9 mouse cellular contexts compared by ENCODE assay signal in genomic region chr11:17663893-17664292, GRCm38 (mm10).
DNase-seq lines count a peak whose midpoint lies in the region; ATAC-seq and TF ChIP-seq lines count a peak whose summit lies in the region.
"Had no signal": no experiment of that assay in that cellular context is flagged by ENCODE, and none has a peak within 500 bp of the region (broad histone marks: within the 10 kb centered on the region; RNA-seq: fewer than 3 reads in every experiment).

No protein-coding gene starts in this region.

- H3K36me3 ChIP-seq in forebrain, embryonic 13.5 days (ENCODE audit: poor library complexity, severe bottlenecking) = no peaks in the 10 kb centered on the region
- H3K36me3 ChIP-seq in forebrain, embryonic 11.5 days (ENCODE audit: control insufficient read depth, insufficient read depth, low read length) = no peaks in the 10 kb centered on the region
- H3K36me3 ChIP-seq in liver, postnatal 0 days (replicated peaks; ENCODE audit: insufficient read depth, low read length) = no peaks in the 10 kb centered on the region

- no peak overlapping the region for H3K4me2 ChIP-seq in forebrain, embryonic 13.5 days
- H3K4me2 ChIP-seq in forebrain, embryonic 11.5 days (ENCODE audit: low read depth, low read length, severe bottlenecking) = no peak overlapping the region
- H3K4me2 ChIP-seq in liver, postnatal 0 days (ENCODE audit: low read depth, low read length) = no peak overlapping the region

- no peak overlapping the region for H3K9ac ChIP-seq in forebrain, embryonic 13.5 days
- H3K9ac ChIP-seq in forebrain, embryonic 11.5 days (ENCODE audit: low read length) = no peak overlapping the region
- no peak overlapping the region for H3K9ac ChIP-seq in liver, postnatal 0 days (replicated peaks)

- intact Hi-C loops in heart, postnatal 25 days (cut with DNase I) = no loop called here

- H3K9me3 ChIP-seq in forebrain, embryonic 13.5 days (replicated peaks) = no peaks in the 10 kb centered on the region
- no peaks in the 10 kb centered on the region for H3K9me3 ChIP-seq in forebrain, embryonic 11.5 days (ENCODE audit: control insufficient read depth, low read length)
- no peaks in the 10 kb centered on the region for H3K9me3 ChIP-seq in liver, postnatal 0 days (ENCODE audit: low read length)

- 53% methylated on average over 5 of the region's 5 CpGs for WGBS in forebrain, embryonic 13.5 days
- WGBS in forebrain, embryonic 11.5 days = 83% methylated on average over 5 of the region's 5 CpGs
- WGBS in liver, postnatal 0 days (ENCODE audit: insufficient replicate concordance) = 78% methylated on average over 5 of the region's 5 CpGs

- H3K4me1 ChIP-seq in forebrain, embryonic 13.5 days = peaks cover 26% of the 10 kb centered on the region
- H3K4me1 ChIP-seq in forebrain, embryonic 11.5 days (replicated peaks; ENCODE audit: control insufficient read depth, insufficient read depth, low read length) = no peaks in the 10 kb centered on the region
- no peaks in the 10 kb centered on the region for H3K4me1 ChIP-seq in liver, postnatal 0 days (ENCODE audit: insufficient read depth)

- no peak for TF ChIP-seq EP300 in liver, postnatal 0 days (IDR thresholded peaks at IDR 0.05; ENCODE audit: low read depth)

- H3K4me3 ChIP-seq in forebrain, embryonic 13.5 days = no peak overlapping the region
- H3K4me3 ChIP-seq in forebrain, embryonic 11.5 days (ENCODE audit: low read depth, low read length) = no peak overlapping the region
- H3K4me3 ChIP-seq in liver, postnatal 0 days (ENCODE audit: low read depth, low read length) = no peak overlapping the region
- H3K4me3 ChIP-seq: left cerebral cortex, adult 2 months had no signal

- peak; percentile 65 for ATAC-seq in forebrain, embryonic 13.5 days
- no peak for ATAC-seq in forebrain, embryonic 11.5 days (replicated peaks; ENCODE audit: low FRiP score)
- no peak for ATAC-seq in liver, postnatal 0 days

- TF ChIP-seq CTCF in liver, postnatal 0 days (IDR thresholded peaks at IDR 0.05; ENCODE audit: low read depth) = no peak

- no peaks in the 10 kb centered on the region for H3K27me3 ChIP-seq in forebrain, embryonic 13.5 days
- H3K27me3 ChIP-seq in forebrain, embryonic 11.5 days (ENCODE audit: control insufficient read depth, insufficient read depth, low read length) = no peaks in the 10 kb centered on the region
- H3K27me3 ChIP-seq in liver, postnatal 0 days (ENCODE audit: insufficient read depth, low read length) = no peaks in the 10 kb centered on the region

- no peak overlapping the region for H3K27ac ChIP-seq in forebrain, embryonic 13.5 days
- no peak overlapping the region for H3K27ac ChIP-seq in forebrain, embryonic 11.5 days (ENCODE audit: low read depth, low read length)
- no peak overlapping the region for H3K27ac ChIP-seq in liver, postnatal 0 days (ENCODE audit: low read depth)
- H3K27ac ChIP-seq: left cerebral cortex, adult 2 months had no signal

- no peak for DNase-seq in forebrain, embryonic 11.5 days (ENCODE audit: low spot score)
- DNase-seq in Muller cell, postnatal 12 days (ENCODE audit: inconsistent ontology term) = peak; percentile 78
- peak; percentile 40 for DNase-seq in fibroblast of lung, adult 2 months (ENCODE audit: low read depth)
- DNase-seq in heart, postnatal 25 days (ENCODE audit: low spot score) = peak; percentile 6
- no peak for DNase-seq in layer of hippocampus, postnatal 10 days (ENCODE audit: low spot score in 2 of 2)
- DNase-seq in liver, postnatal 0 days = no peak
- no peak for DNase-seq in yolk sac, embryonic 10.5 days (ENCODE audit: low spot score)

Comparison
In these comparisons a context has a peak if more than half of its experiments do, and no peak if none do; other contexts are left out.
1. DNase-seq: peak in Muller cell, postnatal 12 days (single experiment), fibroblast of lung, adult 2 months (single experiment) and heart, postnatal 25 days (single experiment); none in forebrain, embryonic 11.5 days (single experiment), layer of hippocampus, postnatal 10 days (0 of 2), liver, postnatal 0 days (single experiment) and yolk sac, embryonic 10.5 days (single experiment).